Mouse (Mus musculus): ENCODE results near the gene Gm13278.
A peak's percentile ranks its signal among the peaks of the same experiment; 100 is the strongest.
"Not testable (repeated sequence)": the region's sequence is repeated elsewhere in the genome, so short reads cannot be mapped to it uniquely, and the experiment has no call there.

The Gm13278 gene

GRCm38 (mm10) chr4:88791250-88791649 is at the start of gene Gm13278:
Gm13278 (plus strand) TSS chr4:88791550.
- not testable (repeated sequence) for DNase-seq

GRCm38 (mm10) chr4:88742771-88743371 is 48.5 kb upstream of the Gm13278 start:
- no peak for DNase-seq

GRCm38 (mm10) chr4:88744207-88744606 is 47.1 kb upstream of the Gm13278 start:
- peak; percentile 26 for DNase-seq

GRCm38 (mm10) chr4:88749926-88750325 is 41.4 kb upstream of the Gm13278 start:
- no peak for DNase-seq

GRCm38 (mm10) chr4:88754818-88755340 is 36.5 kb upstream of the Gm13278 start, which contains the start of gene Gm13271:
Gm13271 (plus strand) TSS chr4:88754868.
- DNase-seq, result peak; percentile 68

GRCm38 (mm10) chr4:88756581-88757513 is 34.5 kb upstream of the Gm13278 start:
- peak; percentile 37 for DNase-seq

GRCm38 (mm10) chr4:88757628-88758031 is 33.7 kb upstream of the Gm13278 start:
- DNase-seq, result peak; percentile 90

- DNase-seq, result not testable (repeated sequence)
Measured at GRCm38 (mm10) chr4:88758751-88759150, 32.6 kb upstream of the Gm13278 start.

- peak; percentile 28 for DNase-seq
Measured at GRCm38 (mm10) chr4:88759610-88760268, 31.6 kb upstream of the Gm13278 start, which contains the start of gene Gm13283. Gm13283 (plus strand) TSS chr4:88760119.

- DNase-seq, result peak; percentile 55
Measured at GRCm38 (mm10) chr4:88760431-88760830, 30.9 kb upstream of the Gm13278 start.

GRCm38 (mm10) chr4:88761776-88762175 is 29.6 kb upstream of the Gm13278 start:
- DNase-seq, result peak; percentile 90

GRCm38 (mm10) chr4:88762341-88762740 is 29.0 kb upstream of the Gm13278 start:
- DNase-seq, result peak; percentile 24

GRCm38 (mm10) chr4:88763384-88764018 is 27.8 kb upstream of the Gm13278 start:
- peak; percentile 38 for DNase-seq

GRCm38 (mm10) chr4:88773534-88773933 is 17.8 kb upstream of the Gm13278 start, which contains the start of gene Gm13290:
Gm13290 (plus strand) TSS chr4:88773834.
- DNase-seq, result not testable (repeated sequence)

GRCm38 (mm10) chr4:88776622-88777021 is 14.7 kb upstream of the Gm13278 start, which contains the start of gene Gm13289:
Gm13289 (plus strand) TSS chr4:88776922.
- DNase-seq, result not testable (repeated sequence)

GRCm38 (mm10) chr4:88779550-88779949 is 11.8 kb upstream of the Gm13278 start, which contains the start of gene Gm13272:
Gm13272 (plus strand) TSS chr4:88779850.
- DNase-seq, result not testable (repeated sequence)

- DNase-seq, result not testable (repeated sequence)
Measured at GRCm38 (mm10) chr4:88780320-88780719, 11.0 kb upstream of the Gm13278 start.

- DNase-seq, result not testable (repeated sequence)
Measured at GRCm38 (mm10) chr4:88781831-88782230, 9.5 kb upstream of the Gm13278 start, which contains the start of gene Ifnz. Ifnz (plus strand) TSS chr4:88782131.

GRCm38 (mm10) chr4:88782335-88782734 is 9.0 kb upstream of the Gm13278 start:
- DNase-seq, result not testable (repeated sequence)

- DNase-seq, result not testable (repeated sequence)
Measured at GRCm38 (mm10) chr4:88785409-88785808, 5.9 kb upstream of the Gm13278 start, which contains the start of gene Gm13276. Gm13276 (plus strand) TSS chr4:88785709.

GRCm38 (mm10) chr4:88788402-88788801 is 2.9 kb upstream of the Gm13278 start, which contains the start of gene Gm13277:
Gm13277 (plus strand) TSS chr4:88788632.
- peak; percentile 75 for DNase-seq
